Mouse (Mus musculus): Measurements from ENCODE around the gene Gm8653. TPM values are rescaled to one million over a fixed set of nuclear protein-coding genes. Genes with fewer than 3 reads are reported as not detected.
"Not testable (repeated sequence)": the region's sequence is repeated elsewhere in the genome, so short reads cannot be mapped to it uniquely, and the experiment has no call there.

The Gm8653 gene
- polyA plus RNA-seq (2021), result not detected

- H3K27me3 ChIP-seq; ATAC-seq; in situ Hi-C loops (cut with MboI; ENCODE audit: low pct_unique_long_range_greater_than_20kb); DNase-seq (ENCODE audit: low read depth, low spot score); CTCF ChIA-PET; POLR2A ChIA-PET: not testable (repeated sequence)
These were observed at the start of gene Gm8653 for GRCm38 (mm10) chr7:22201164-22201563. TSS of gene Gm8653 (minus strand) at chr7:22201264.

- in situ Hi-C loops (cut with MboI; ENCODE audit: low pct_unique_long_range_greater_than_20kb); POLR2A ChIA-PET; ATAC-seq; H3K27me3 ChIP-seq; CTCF ChIA-PET; DNase-seq (ENCODE audit: low read depth, low spot score): not testable (repeated sequence)
These were observed 28.3 kb upstream of the Gm8653 start, which contains the start of gene Gm8453 for GRCm38 (mm10) chr7:22229384-22229783. TSS of gene Gm8453 (minus strand) at chr7:22229484.

- ATAC-seq; H3K27me3 ChIP-seq; DNase-seq (ENCODE audit: low read depth, low spot score); POLR2A ChIA-PET; in situ Hi-C loops (cut with MboI; ENCODE audit: low pct_unique_long_range_greater_than_20kb); CTCF ChIA-PET: not testable (repeated sequence)
These were observed 12.0 kb downstream of the Gm8653 start, which contains the start of gene Vmn1r143 for GRCm38 (mm10) chr7:22189077-22189476. TSS of gene Vmn1r143 (plus strand) at chr7:22189377.

- ATAC-seq; CTCF ChIA-PET; DNase-seq (ENCODE audit: low read depth, low spot score); H3K27me3 ChIP-seq; in situ Hi-C loops (cut with MboI; ENCODE audit: low pct_unique_long_range_greater_than_20kb); POLR2A ChIA-PET: not testable (repeated sequence)
These were observed 37.1 kb downstream of the Gm8653 start, which contains the start of gene Vmn1r142 for GRCm38 (mm10) chr7:22163935-22164334. TSS of gene Vmn1r142 (minus strand) at chr7:22164035.

Other genes starting within 250 kb of the Gm8653 start
- gene Vmn1r137, start 206.7 kb downstream of the Gm8653 start, polyA plus RNA-seq (2021), result not detected
- gene Vmn1r138, start 172.4 kb downstream of the Gm8653 start, polyA plus RNA-seq (2021), result not detected
- gene Gm6176, start 145.0 kb downstream of the Gm8653 start, polyA plus RNA-seq (2021), result not detected
- gene Vmn1r139, start 132.2 kb downstream of the Gm8653 start, polyA plus RNA-seq (2021), result not detected
- gene Gm16451, start 83.0 kb downstream of the Gm8653 start, polyA plus RNA-seq (2021), result not detected
- not detected for gene Gm10666, start 66.5 kb downstream of the Gm8653 start, polyA plus RNA-seq (2021)
- not detected for gene Vmn1r142, start 37.2 kb downstream of the Gm8653 start, polyA plus RNA-seq (2021)
- not detected for gene Vmn1r143, start 11.9 kb downstream of the Gm8653 start, polyA plus RNA-seq (2021)
- gene Gm8453, start 28.2 kb upstream of the Gm8653 start, polyA plus RNA-seq (2021), result not detected
- gene Gm4187, start 128.5 kb upstream of the Gm8653 start, polyA plus RNA-seq (2021), result not detected
- gene Gm8660, start 169.8 kb upstream of the Gm8653 start, polyA plus RNA-seq (2021), result not detected
- not detected for gene Vmn1r148, start 212.3 kb upstream of the Gm8653 start, polyA plus RNA-seq (2021)
- not detected for gene Vmn1r149, start 237.0 kb upstream of the Gm8653 start, polyA plus RNA-seq (2021)

Measured in Patski (cell line).